Mouse (Mus musculus) mature B cell (primary cell): Measurements from ENCODE around the gene Parvb.
"Not testable (repeated sequence)": the region's sequence is repeated elsewhere in the genome, so short reads cannot be mapped to it uniquely, and the experiment has no call there.

ENCODE experiments used
- in situ Hi-C: fragments of 300-500 bp; cut with MboI; formaldehyde crosslinking; loops from 2 replicates; pipeline ENCODE4 v1.14.3; 2019

Parvb gene

DNA sequence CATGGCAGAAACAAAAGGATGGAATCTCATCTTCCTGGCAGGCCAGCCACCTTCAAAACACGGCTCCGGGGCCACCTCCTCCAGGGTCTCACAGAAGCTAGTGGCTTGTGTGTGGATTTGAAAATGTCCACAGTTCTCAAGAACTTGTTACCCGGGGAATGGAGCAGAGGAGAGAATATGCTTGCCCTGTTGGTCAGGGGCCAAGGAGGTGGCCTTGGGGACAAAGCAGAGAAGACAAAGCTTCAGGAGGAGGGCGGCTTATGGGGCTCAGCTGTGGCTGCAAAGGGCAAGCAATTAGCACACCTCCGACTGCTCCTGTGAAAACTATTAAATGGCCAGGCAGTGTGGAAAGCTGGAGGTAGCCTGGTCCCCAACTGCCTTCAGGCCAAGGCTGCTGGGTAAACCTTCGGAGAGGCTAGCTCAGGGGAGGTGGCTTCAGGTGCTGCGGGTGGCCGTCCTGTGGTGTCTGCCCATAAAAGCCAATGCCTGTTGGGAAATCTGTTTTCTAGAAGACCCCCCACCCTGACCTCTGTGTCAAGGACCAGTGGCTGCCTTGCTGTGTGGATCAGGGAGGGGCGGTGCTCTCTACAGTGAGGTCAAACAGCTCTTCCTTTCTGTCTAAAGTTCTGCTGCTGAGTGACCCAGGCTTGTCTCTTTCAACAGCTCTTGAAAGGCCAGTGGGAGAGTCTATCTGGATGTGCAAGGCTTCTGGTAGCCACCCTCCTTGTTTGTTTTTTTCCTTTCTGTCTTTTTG, 26.9 kb downstream of the Parvb start:
- in situ Hi-C loops: no loop called here

DNA sequence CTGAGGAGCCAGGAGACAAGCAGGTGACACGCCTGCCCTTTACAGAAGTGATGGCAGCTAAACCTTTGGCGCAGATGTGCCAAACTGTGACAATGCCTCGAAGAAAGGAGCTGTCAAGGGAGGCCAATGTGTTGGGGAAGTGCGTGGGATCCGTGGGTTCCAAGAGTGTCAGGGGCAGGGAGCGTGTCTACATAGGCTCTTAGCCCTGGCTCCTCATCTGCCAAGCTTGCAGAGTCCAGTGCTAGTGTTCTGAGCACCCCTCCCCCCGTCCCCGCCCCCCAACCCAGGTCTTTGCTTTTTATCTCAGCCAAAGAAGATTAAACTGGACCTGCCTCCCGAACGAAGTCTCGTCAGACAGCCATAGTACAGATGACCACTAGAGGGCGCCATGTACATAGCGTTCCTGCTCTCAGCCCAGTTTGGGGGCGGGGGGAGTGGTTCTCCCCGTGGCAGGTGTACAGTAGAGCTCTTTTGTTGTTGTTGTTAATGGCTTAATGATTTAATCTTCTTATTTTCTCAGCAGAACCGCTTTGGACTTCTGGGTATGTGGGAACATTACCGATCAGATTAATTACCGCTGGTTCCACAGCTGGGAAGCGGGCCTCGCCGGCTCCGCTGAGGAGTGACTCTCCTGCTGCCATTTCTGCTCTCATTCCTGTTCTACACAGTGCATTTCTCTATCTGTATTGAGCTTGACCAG, 28.4 kb downstream of the Parvb start:
- in situ Hi-C loops: no loop called here

GRCm38 (mm10) chr15:84262630-84263029, 30.8 kb downstream of the Parvb start:
- in situ Hi-C loops: no loop called here

GRCm38 (mm10) chr15:84263573-84263972, 31.7 kb downstream of the Parvb start:
- in situ Hi-C loops: no loop called here

- in situ Hi-C loops: no loop called here
These were observed 33.3 kb downstream of the Parvb start for GRCm38 (mm10) chr15:84265141-84265540.

- in situ Hi-C loops: no loop called here
These were observed 34.4 kb downstream of the Parvb start for GRCm38 (mm10) chr15:84266290-84266689.

GRCm38 (mm10) chr15:84267720-84268260, 35.9 kb downstream of the Parvb start:
- in situ Hi-C loops: no loop called here

DNA sequence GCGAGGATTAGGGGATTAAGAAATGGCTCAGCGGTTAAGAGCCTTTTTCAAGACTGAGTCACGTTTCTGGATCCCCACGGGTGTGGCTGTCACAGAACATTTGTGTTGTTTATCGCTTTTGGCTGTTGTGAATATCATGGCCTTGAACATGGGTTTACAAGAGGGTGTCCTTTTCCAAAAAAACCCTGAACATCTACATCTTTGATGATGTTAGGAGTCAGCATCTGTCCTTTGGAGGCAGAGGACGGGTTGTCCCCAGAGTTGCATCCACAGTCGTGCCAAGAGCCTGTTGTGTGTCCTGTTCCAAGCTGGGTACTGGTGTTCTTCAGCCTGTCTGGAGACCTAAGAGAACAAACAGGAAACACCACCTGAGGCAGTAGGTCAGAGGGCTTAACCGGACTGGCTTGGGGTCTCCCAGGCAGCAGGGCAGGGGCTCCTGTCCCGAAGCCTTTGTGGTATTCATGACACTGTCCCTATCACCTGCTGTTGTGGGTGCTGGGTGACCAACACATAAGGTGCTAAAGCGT, 37.3 kb downstream of the Parvb start:
- in situ Hi-C loops: no loop called here

GRCm38 (mm10) chr15:84270032-84270431, 38.2 kb downstream of the Parvb start:
- in situ Hi-C loops: no loop called here

DNA sequence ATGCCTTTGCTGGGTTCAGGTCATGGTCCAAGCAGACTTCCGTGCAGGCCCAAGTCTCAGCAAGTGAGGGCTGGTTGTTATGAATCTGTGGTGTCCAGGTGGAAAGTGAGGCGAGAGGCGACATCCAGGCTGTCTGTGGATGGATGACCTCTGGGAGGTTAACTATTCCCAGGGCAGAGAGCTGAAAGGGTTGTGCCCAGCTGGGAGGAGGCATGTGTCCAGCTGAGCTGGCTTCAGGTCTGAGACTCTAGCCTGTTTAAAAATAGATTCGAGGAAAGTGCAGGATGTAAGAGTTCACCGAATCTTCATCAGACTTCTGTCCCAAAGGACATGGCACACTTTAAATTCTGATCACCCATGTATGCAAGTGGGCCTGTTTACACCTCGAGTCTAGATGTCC, 38.6 kb downstream of the Parvb start:
- in situ Hi-C loops: no loop called here

GRCm38 (mm10) chr15:84276066-84276465, 44.2 kb downstream of the Parvb start:
- in situ Hi-C loops: no loop called here

DNA sequence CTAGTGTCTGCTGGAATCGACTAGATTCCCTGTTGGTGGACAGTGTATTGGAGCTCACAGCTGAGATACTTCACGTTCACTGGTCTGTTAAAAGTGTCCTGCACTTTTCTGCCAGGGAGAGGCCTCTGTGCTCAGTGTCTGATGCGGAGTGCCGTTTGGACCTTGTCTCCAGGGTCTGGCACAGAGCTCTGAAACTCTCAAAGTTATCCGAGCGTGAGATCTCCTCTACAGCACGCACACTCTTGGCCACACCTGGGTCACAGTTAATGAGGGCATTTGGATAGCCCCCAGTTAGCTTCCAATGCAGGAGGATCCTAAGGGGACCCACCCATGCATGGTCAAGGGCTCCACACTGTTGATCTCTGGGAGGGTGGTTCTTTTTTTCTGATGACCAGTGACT, 46.2 kb downstream of the Parvb start:
- in situ Hi-C loops: no loop called here

DNA sequence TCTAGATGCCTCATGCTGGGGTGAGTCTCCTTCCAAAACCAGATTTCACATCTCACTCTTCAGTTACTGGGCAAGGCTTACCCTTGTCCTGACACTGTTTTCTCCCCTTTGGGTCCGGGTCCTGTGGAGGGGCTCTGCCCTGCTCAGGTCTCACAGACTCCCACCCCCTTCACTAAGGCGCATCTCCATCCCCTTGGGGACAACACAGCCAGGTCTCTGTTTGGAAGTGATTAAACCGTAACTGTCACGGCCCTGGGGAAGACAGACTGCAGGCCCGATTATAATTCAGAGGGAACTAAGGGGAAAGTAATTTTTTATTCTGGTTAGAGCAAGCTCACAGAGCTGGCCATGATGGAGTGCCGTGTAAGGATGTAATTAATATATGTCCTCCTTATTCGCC, 46.8 kb downstream of the Parvb start:
- in situ Hi-C loops: no loop called here

- in situ Hi-C loops: loop anchor here (5.0 kb wide), 1 partner anchor 332 kb away; no protein-coding TSS in a partner anchor
These were observed 48.5 kb downstream of the Parvb start for GRCm38 (mm10) chr15:84280309-84280708.

DNA sequence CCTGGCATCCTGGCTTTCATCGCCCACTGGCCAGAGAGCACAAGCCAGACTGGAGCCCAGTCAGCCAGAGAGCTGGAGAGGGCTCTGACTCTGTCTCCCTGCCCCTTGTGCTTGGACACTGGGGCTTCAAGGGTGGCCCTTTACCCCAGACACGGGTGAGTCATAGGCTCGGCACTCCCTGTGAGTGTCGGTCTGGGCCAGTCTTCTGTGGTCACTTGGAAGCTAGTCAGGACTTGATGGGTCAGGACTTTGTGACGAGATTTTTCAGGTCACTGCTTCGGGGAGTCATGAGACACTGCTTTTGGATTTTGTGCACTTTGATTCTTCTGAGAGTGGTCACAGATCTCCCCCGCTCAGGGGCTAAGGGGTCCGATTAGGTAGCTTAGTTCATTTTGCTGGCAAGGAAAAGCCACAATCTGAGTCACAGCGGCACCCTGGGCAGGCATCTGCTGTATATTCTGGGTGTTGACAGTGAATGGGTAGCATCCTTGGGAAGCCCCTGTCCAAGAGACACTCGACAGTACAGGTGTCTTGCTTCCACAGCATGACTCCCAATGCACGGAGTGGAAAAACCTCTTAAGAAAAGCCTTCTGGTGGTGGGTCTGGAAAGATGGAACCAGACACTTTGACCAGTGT, 49.0 kb downstream of the Parvb start:
- in situ Hi-C loops: loop anchor here (5.0 kb wide), 1 partner anchor 331 kb away; no protein-coding TSS in a partner anchor

DNA sequence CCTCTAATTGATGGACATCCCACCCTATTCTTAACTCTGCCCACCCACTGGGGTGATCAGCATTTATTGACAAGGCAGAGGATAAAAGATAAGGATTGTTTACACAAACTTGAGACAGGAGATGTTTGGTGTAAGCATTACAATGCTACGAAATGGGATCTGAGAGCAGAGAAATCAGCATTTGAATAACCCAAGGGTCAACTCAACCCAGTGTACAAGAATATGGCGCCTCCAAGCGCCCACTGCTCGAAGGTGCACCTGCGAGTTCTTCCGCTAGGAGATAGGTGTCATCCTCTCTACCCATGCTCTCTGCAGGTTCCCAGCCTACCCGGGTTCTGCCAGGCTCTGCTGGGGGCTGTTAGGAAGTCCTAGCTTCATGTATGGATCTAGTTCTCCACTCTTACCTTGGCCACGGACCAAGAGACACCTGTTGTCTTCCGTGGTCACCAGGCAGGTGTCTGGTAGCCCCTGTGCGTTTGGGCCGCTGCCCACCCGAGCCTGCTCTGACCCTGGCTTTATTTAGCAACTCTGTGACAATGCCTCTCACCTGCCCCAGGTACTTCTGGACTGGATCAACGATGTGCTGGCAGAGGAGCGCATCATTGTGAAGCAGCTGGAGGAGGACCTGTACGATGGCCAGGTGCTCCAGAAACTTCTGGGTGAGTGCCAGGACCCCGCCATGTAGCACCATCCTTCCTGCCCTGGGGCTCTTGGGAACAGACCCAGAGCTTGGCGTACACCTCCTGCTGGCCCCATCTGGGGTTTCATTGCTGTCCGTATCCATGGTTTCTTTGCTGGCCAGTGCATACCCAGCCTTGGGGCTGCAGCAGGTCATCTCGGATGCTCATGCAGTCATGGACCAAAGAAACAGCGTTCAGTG, 50.6 kb downstream of the Parvb start:
- in situ Hi-C loops: loop anchor here (5.0 kb wide), 1 partner anchor 330 kb away; no protein-coding TSS in a partner anchor

DNA sequence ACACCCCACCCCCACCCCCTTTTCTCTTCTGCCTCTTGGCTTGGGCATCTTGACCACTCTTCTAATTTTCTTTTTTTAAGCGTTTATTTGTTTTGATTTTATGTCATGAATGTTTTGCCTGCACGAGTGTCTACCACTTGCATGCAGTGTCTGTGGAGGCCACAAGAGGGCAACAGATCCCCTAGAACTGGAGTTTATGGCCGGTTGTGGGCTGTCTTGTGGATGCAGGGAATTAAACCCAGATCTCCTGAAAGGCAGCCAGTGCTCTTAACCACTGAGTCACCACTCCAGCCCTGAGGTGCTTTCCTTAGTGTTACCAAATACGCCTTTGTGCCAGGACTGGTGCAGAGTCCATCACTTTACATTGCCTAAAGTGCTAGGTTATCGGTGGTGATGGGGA, 52.2 kb downstream of the Parvb start:
- in situ Hi-C loops: loop anchor here (5.0 kb wide), 1 partner anchor 328 kb away; no protein-coding TSS in a partner anchor

- in situ Hi-C loops: no loop called here
These were observed 53.6 kb downstream of the Parvb start for GRCm38 (mm10) chr15:84285453-84285852.

DNA sequence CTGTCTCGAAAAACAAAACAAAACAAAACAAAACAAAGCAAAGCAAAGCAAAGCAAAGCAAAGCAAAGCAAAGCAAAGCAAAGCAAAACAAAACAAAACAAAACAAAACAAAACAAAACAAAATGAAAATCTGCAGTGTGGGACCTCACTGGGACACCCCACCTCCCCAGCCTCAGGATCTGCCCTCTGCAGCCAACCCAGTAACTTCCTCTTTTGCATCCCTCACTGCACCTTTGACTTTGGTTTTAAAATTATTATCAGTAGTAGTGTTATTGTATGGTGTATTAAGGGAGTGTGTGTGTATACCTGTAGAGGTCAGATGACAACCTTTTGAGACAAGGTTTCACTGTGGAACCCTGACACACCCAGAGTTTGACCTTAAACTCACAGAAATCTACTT, 57.1 kb downstream of the Parvb start:
- in situ Hi-C loops: not testable (repeated sequence)

DNA sequence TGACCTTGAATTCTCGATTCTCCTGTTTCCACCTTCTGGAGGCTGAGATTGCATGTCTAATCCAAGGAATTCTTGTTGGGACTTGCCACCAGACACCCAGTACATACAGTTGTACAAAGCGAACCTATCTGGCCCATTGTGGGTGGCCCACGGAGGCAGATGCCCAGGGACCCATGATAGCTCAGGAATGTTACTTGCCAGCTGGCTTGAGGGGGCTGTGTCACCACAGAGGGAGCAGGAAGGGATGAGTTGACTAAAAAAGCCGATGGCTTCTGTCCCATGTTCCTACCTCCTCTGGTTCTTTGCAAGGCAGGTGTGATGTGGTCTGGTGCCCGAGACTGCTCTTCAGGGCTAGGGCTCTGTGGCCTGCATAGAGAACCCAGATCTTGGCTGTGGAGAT, 59.3 kb downstream of the Parvb start:
- in situ Hi-C loops: no loop called here

- in situ Hi-C loops: no loop called here
These were observed 61.7 kb downstream of the Parvb start for GRCm38 (mm10) chr15:84293590-84293989.
